Mouse (Mus musculus): ENCODE data around the gene Krt88. TPM values are rescaled to one million over a fixed set of nuclear protein-coding genes. Genes with fewer than 3 reads are reported as not detected.

Krt88 gene
- polyA plus RNA-seq, 1 experiment, result 195 TPM

DNA sequence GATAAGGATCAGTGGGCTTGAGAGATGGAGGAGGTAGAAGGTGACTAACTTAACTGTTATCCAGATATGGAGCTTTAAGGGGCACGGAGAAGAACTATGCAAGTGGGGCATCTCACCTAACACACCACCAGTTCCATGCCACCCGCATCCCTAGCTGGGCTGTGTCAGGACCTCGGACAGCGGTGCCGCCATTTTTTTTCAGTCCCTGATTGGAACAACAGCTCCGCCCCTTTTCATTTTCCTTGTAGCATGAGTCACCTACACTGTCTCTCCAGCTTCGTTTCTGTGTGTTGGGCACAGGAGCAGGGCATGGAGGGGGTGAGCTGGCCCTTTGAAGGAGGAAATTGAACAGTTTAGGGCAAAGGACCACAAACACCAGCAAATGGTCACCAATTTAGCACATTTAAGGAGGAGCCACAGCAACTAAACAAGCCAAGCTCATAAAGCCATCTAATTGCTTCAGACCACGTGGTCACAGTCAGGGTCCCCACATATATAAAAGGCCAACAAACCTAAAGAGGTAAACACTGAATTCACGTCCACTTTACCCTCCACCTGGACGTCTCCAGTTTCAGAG, 25.5 kb downstream of the Krt88 start, which contains the start of gene Krt86:
Gene Krt86, plus strand, starts transcription at position 527 of the 577 bp plus-strand sequence.
- no peak within 1 kb of the TSS for H3K27ac ChIP-seq (ENCODE audit: control insufficient read depth, insufficient read depth, low read depth, low read length)
- H3K4me1 ChIP-seq (ENCODE audit: control insufficient read depth, insufficient read depth, low read length), result no peaks in the 10 kb centered on the region
- H3K4me3 ChIP-seq (ENCODE audit: control insufficient read depth, low read depth, low read length), result no peak within 1 kb of the TSS
- H3K36me3 ChIP-seq (ENCODE audit: control insufficient read depth, insufficient read depth, low read length), result no peaks in the 10 kb centered on the region
- no peaks in the 10 kb centered on the region for H3K27me3 ChIP-seq (ENCODE audit: control insufficient read depth, insufficient read depth, low read length)
- no peak for TF ChIP-seq POLR2A (IDR thresholded peaks at IDR 0.05; ENCODE audit: control insufficient read depth, low read depth, low read length)
- no peak for TF ChIP-seq CTCF (IDR thresholded peaks at IDR 0.05; ENCODE audit: control insufficient read depth, insufficient read depth, insufficient replicate concordance, low read depth, low read length)

- H3K4me3 ChIP-seq (ENCODE audit: control insufficient read depth, low read depth, low read length), result peak overlapping the region; percentile 46
- no peak overlapping the region for H3K27ac ChIP-seq (ENCODE audit: control insufficient read depth, insufficient read depth, low read depth, low read length)
- H3K27me3 ChIP-seq (ENCODE audit: control insufficient read depth, insufficient read depth, low read length), result no peaks in the 10 kb centered on the region
- H3K4me1 ChIP-seq (ENCODE audit: control insufficient read depth, insufficient read depth, low read length), result peaks cover 7% of the 10 kb centered on the region
- H3K36me3 ChIP-seq (ENCODE audit: control insufficient read depth, insufficient read depth, low read length), result no peaks in the 10 kb centered on the region
- no peak for TF ChIP-seq POLR2A (IDR thresholded peaks at IDR 0.05; ENCODE audit: control insufficient read depth, low read depth, low read length)
- peak; percentile 13; the same call in 1 of the 2 replicates for TF ChIP-seq CTCF (IDR thresholded peaks at IDR 0.05; ENCODE audit: control insufficient read depth, insufficient read depth, insufficient replicate concordance, low read depth, low read length)
Observed at GRCm38 (mm10) chr15:101479007-101479665, 31.6 kb downstream of the Krt88 start.

DNA sequence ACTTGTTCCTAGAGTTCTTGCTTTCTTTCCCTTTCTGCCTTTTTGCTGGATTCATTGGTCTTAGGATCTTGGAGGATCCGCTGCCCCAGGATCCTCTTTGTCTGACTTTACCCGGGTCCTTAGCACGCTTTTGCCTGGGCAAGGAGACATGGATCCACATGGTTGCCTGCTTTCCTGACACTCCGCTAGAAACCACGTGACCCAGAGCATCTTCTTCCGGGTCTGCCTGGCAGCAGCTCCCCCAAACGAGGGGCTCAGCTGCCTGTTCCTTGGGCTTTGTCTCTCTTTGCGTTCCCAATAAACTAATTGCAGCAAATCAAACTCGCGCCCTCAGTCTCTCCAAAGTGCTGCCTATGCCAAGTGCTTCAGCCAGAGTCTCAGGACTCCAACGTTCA, 32.1 kb downstream of the Krt88 start:
- Histone ChIP-seq H3K27ac (ENCODE audit: control insufficient read depth, insufficient read depth, low read depth, low read length) (no peak overlapping the region), H3K4me3 (ENCODE audit: control insufficient read depth, low read depth, low read length) (peak overlapping the region; percentile 46; the same call in 1 of the 2 replicates), H3K4me1 (ENCODE audit: control insufficient read depth, insufficient read depth, low read length) (peaks cover 7% of the 10 kb centered on the region), H3K27me3 (ENCODE audit: control insufficient read depth, insufficient read depth, low read length) (no peaks in the 10 kb centered on the region), H3K36me3 (ENCODE audit: control insufficient read depth, insufficient read depth, low read length) (no peaks in the 10 kb centered on the region)
- TF ChIP-seq POLR2A (IDR thresholded peaks at IDR 0.05; ENCODE audit: control insufficient read depth, low read depth, low read length) (no peak), CTCF (IDR thresholded peaks at IDR 0.05; ENCODE audit: control insufficient read depth, insufficient read depth, insufficient replicate concordance, low read depth, low read length) (no peak)

DNA sequence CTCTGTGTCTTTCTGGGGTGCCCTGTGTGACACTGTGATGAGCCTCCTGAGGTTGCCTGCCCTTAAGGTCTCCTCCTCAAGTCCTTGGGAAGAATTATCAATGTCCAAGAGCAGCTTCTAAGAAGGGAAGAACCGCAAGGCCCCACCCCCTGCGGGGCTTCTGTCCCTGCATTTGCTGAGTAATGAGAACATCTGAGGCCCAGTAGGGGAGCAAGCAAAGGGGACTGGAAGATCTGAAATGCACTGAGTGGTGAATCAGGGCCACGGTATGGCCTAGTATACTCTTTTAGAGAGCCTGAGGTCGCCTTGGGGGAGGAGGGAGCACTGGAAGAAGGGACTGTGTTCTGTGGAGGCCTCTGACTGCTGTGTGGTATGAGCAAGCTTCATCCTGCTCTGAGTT, 34.5 kb downstream of the Krt88 start:
- Histone ChIP-seq H3K36me3 (ENCODE audit: control insufficient read depth, insufficient read depth, low read length) (no peaks in the 10 kb centered on the region), H3K4me3 (ENCODE audit: control insufficient read depth, low read depth, low read length) (no peak overlapping the region), H3K27ac (ENCODE audit: control insufficient read depth, insufficient read depth, low read depth, low read length) (no peak overlapping the region), H3K27me3 (ENCODE audit: control insufficient read depth, insufficient read depth, low read length) (no peaks in the 10 kb centered on the region), H3K4me1 (ENCODE audit: control insufficient read depth, insufficient read depth, low read length) (peaks cover 7% of the 10 kb centered on the region)
- TF ChIP-seq POLR2A (IDR thresholded peaks at IDR 0.05; ENCODE audit: control insufficient read depth, low read depth, low read length), result no peak
- no peak for TF ChIP-seq CTCF (IDR thresholded peaks at IDR 0.05; ENCODE audit: control insufficient read depth, insufficient read depth, insufficient replicate concordance, low read depth, low read length)

GRCm38 (mm10) chr15:101483646-101484045, 36.1 kb downstream of the Krt88 start:
- H3K27ac ChIP-seq (ENCODE audit: control insufficient read depth, insufficient read depth, low read depth, low read length), result no peak overlapping the region
- H3K4me1 ChIP-seq (ENCODE audit: control insufficient read depth, insufficient read depth, low read length), result peaks cover 7% of the 10 kb centered on the region
- H3K27me3 ChIP-seq (ENCODE audit: control insufficient read depth, insufficient read depth, low read length), result no peaks in the 10 kb centered on the region
- H3K4me3 ChIP-seq (ENCODE audit: control insufficient read depth, low read depth, low read length), result no peak overlapping the region
- TF ChIP-seq CTCF (IDR thresholded peaks at IDR 0.05; ENCODE audit: control insufficient read depth, insufficient read depth, insufficient replicate concordance, low read depth, low read length) (no peak), POLR2A (IDR thresholded peaks at IDR 0.05; ENCODE audit: control insufficient read depth, low read depth, low read length) (no peak)
- H3K36me3 ChIP-seq (ENCODE audit: control insufficient read depth, insufficient read depth, low read length), result no peaks in the 10 kb centered on the region

- Histone ChIP-seq H3K27ac (ENCODE audit: control insufficient read depth, insufficient read depth, low read depth, low read length) (no peak overlapping the region), H3K27me3 (ENCODE audit: control insufficient read depth, insufficient read depth, low read length) (no peaks in the 10 kb centered on the region), H3K36me3 (ENCODE audit: control insufficient read depth, insufficient read depth, low read length) (no peaks in the 10 kb centered on the region), H3K4me3 (ENCODE audit: control insufficient read depth, low read depth, low read length) (no peak overlapping the region), H3K4me1 (ENCODE audit: control insufficient read depth, insufficient read depth, low read length) (no peaks in the 10 kb centered on the region)
- TF ChIP-seq CTCF (IDR thresholded peaks at IDR 0.05; ENCODE audit: control insufficient read depth, insufficient read depth, insufficient replicate concordance, low read depth, low read length) (no peak), POLR2A (IDR thresholded peaks at IDR 0.05; ENCODE audit: control insufficient read depth, low read depth, low read length) (no peak)
Observed at GRCm38 (mm10) chr15:101484939-101485338, 37.4 kb downstream of the Krt88 start.

DNA sequence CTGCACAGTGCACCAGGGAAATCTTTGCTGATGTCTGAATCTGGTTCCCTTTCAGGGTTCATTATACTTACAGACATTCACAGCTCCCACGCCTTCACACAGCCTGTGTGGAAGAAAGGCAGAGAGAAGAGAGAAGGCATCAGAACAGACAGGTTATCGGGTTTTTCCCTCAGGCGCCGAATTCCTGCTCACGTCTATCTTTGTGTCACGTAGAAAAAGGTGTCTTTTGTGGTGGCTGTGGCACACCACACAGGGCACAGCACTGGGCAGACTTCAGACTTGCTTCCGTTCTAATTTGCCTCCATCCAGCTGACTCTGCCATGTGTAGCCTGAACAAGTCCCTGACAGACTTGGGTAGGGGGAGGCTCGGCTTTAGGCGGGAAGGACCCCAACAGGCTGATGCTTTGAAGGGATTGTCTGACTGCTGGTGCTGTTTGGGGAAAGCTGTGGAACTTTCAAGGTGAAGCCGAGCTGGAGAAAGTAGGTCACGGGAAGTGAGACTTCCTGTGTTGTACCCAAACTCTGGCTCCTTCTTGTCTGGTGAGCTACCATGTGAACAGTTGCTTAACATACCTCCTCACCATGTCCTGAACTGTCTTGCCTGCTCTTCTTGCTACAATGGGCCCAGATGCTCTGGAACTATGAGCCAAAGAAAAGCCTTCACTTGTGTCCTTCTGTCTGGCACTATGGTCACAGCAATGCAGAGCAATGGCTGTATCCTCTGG, 38.5 kb downstream of the Krt88 start:
- no peaks in the 10 kb centered on the region for H3K36me3 ChIP-seq (ENCODE audit: control insufficient read depth, insufficient read depth, low read length)
- TF ChIP-seq CTCF (IDR thresholded peaks at IDR 0.05; ENCODE audit: control insufficient read depth, insufficient read depth, insufficient replicate concordance, low read depth, low read length) (no peak), POLR2A (IDR thresholded peaks at IDR 0.05; ENCODE audit: control insufficient read depth, low read depth, low read length) (no peak)
- H3K4me3 ChIP-seq (ENCODE audit: control insufficient read depth, low read depth, low read length), result no peak overlapping the region
- H3K27ac ChIP-seq (ENCODE audit: control insufficient read depth, insufficient read depth, low read depth, low read length), result no peak overlapping the region
- H3K4me1 ChIP-seq (ENCODE audit: control insufficient read depth, insufficient read depth, low read length), result no peaks in the 10 kb centered on the region
- H3K27me3 ChIP-seq (ENCODE audit: control insufficient read depth, insufficient read depth, low read length), result no peaks in the 10 kb centered on the region

All from testis, adult 2 months (tissue).